Mouse (Mus musculus) stomach, embryonic 15.5 days (tissue): ENCODE measurements around the gene Btbd2. TPM values are rescaled to one million over a fixed set of nuclear protein-coding genes. Genes with fewer than 3 reads are reported as not detected.
A peak's percentile ranks its signal among the peaks of the same experiment; 100 is the strongest.

Source experiments
- ATAC-seq: fragments of 200-750 bp; cut with Nextera tagmentation; 2 replicates; pipeline ENCODE4 v1.8.0; 2017; ENCODE audit warnings: low read depth, moderate number of reproducible peaks, moderate TSS enrichment; ENCODE audit not compliant: insufficient read depth, low FRiP score
- H3K27ac ChIP-seq: fragments of 300-500 bp; sonication (generic); 2 replicates; pipeline ENCODE4 v1.5.1; 2015; ENCODE audit warnings: mild to moderate bottlenecking, inconsistent platforms
- H3K27me3 ChIP-seq: fragments of 300-500 bp; sonication (generic); replicated peaks from 2 replicates; pipeline ENCODE4 v1.6.1; 2015; ENCODE audit warnings: inconsistent platforms
- H3K36me3 ChIP-seq: fragments of 300-500 bp; sonication (generic); 2 replicates; pipeline ENCODE4 v1.6.1; 2015; ENCODE audit warnings: inconsistent platforms
- H3K4me1 ChIP-seq: fragments of 300-500 bp; sonication (generic); 2 replicates; pipeline ENCODE4 v1.6.1; 2015; ENCODE audit warnings: inconsistent platforms
- H3K4me2 ChIP-seq: fragments of 300-500 bp; sonication (generic); 2 replicates; pipeline ENCODE4 v1.6.1; 2015; ENCODE audit warnings: mild to moderate bottlenecking, inconsistent platforms
- H3K4me3 ChIP-seq: fragments of 300-500 bp; sonication (generic); replicated peaks from 2 replicates; pipeline ENCODE4 v1.5.1; 2015; ENCODE audit warnings: inconsistent platforms
- H3K9ac ChIP-seq: fragments of 300-500 bp; sonication (generic); 2 replicates; pipeline ENCODE4 v1.6.1; 2015; ENCODE audit warnings: inconsistent platforms
- H3K9me3 ChIP-seq: fragments of 300-500 bp; sonication (generic); 2 replicates; pipeline ENCODE4 v1.6.1; 2016; ENCODE audit warnings: inconsistent platforms
- WGBS: fragments of 180-500 bp; shearing (Covaris S2); methylation state at CpG from one replicate; pipeline ENCODE4 v1.1.7; 2015; 5-methylcytosine and 5-hydroxymethylcytosine counted together
- polyA plus RNA-seq: library from polyadenylated mRNA; unstranded; fragments of >200 nt; fragmentation: Nextera tagmentation; extraction: Ambion mirVana; gene quantifications from 2 replicates; pipeline ENCODE4 v1.2.1, GENCODE M21; 2015

Btbd2 gene
- polyA plus RNA-seq, 1 experiment from 2014 or later, result 72.2 TPM

GRCm38 (mm10) chr10:80697393-80697787 lies 40.5 kb upstream of the Btbd2 start:
- Histone ChIP-seq H3K36me3 (no peaks in the 10 kb centered on the region; the same call in 1 of the 2 replicates), H3K4me2 (no peak overlapping the region), H3K4me3 (no peak overlapping the region), H3K9ac (no peak overlapping the region), H3K4me1 (peaks cover 30% of the 10 kb centered on the region), H3K27ac (no peak overlapping the region), H3K27me3 (no peaks in the 10 kb centered on the region), H3K9me3 (no peaks in the 10 kb centered on the region)
- ATAC-seq, result no peak
- 91% methylated on average over 8 of the region's 8 CpGs for WGBS

- Histone ChIP-seq H3K4me2 (no peak overlapping the region), H3K36me3 (no peaks in the 10 kb centered on the region; the same call in 1 of the 2 replicates), H3K27ac (peak overlapping the region; percentile 55), H3K27me3 (no peaks in the 10 kb centered on the region), H3K9ac (no peak overlapping the region), H3K4me1 (peaks cover 30% of the 10 kb centered on the region), H3K4me3 (no peak overlapping the region), H3K9me3 (no peaks in the 10 kb centered on the region)
- 55% methylated on average over 12 of the region's 12 CpGs for WGBS
- no peak for ATAC-seq
Measured at GRCm38 (mm10) chr10:80696502-80697392, 39.9 kb upstream of the Btbd2 start.

GRCm38 (mm10) chr10:80695801-80696501 lies 39.1 kb upstream of the Btbd2 start:
- Histone ChIP-seq H3K4me1 (peaks cover 26% of the 10 kb centered on the region), H3K4me3 (no peak overlapping the region), H3K36me3 (peaks cover 2% of the 10 kb centered on the region; the same call in 1 of the 2 replicates), H3K9me3 (no peaks in the 10 kb centered on the region), H3K9ac (no peak overlapping the region), H3K4me2 (no peak overlapping the region), H3K27me3 (no peaks in the 10 kb centered on the region), H3K27ac (peak overlapping the region; percentile 55)
- WGBS, result 49% methylated on average over 10 of the region's 10 CpGs
- ATAC-seq, result no peak

GRCm38 (mm10) chr10:80695186-80695585 lies 38.3 kb upstream of the Btbd2 start:
- 0 out of 2 replicates have a peak, but pooled peaks have one; percentile 2 for ATAC-seq
- peak overlapping the region; percentile 55 for H3K27ac ChIP-seq

GRCm38 (mm10) chr10:80694159-80694938 lies 37.5 kb upstream of the Btbd2 start:
- Histone ChIP-seq H3K27me3 (no peaks in the 10 kb centered on the region), H3K4me3 (no peak overlapping the region), H3K36me3 (peaks cover 11% of the 10 kb centered on the region), H3K9ac (no peak overlapping the region), H3K9me3 (no peaks in the 10 kb centered on the region), H3K27ac (0 out of 2 replicates have a peak overlapping the region, but pooled peaks have one; percentile 9), H3K4me1 (peaks cover 15% of the 10 kb centered on the region; the same call in 1 of the 2 replicates), H3K4me2 (no peak overlapping the region)
- 87% methylated on average over 13 of the region's 13 CpGs for WGBS
- ATAC-seq, result no peak

More at GRCm38 (mm10) chr10:80695186-80695585, 38.3 kb upstream of the Btbd2 start:
- H3K9ac ChIP-seq, result no peak overlapping the region
- H3K9me3 ChIP-seq, result no peaks in the 10 kb centered on the region
- peaks cover 19% of the 10 kb centered on the region for H3K4me1 ChIP-seq
- H3K4me2 ChIP-seq, result no peak overlapping the region
- no peak overlapping the region for H3K4me3 ChIP-seq
- H3K27me3 ChIP-seq, result no peaks in the 10 kb centered on the region
- WGBS, result 55% methylated on average over 2 of the region's 2 CpGs
- peaks cover 5% of the 10 kb centered on the region; the same call in 1 of the 2 replicates for H3K36me3 ChIP-seq

GRCm38 (mm10) chr10:80693401-80694045 lies 36.7 kb upstream of the Btbd2 start:
- ATAC-seq, result no peak
- Histone ChIP-seq H3K9ac (no peak overlapping the region), H3K27me3 (no peaks in the 10 kb centered on the region), H3K4me3 (no peak overlapping the region), H3K4me2 (no peak overlapping the region), H3K36me3 (peaks cover 14% of the 10 kb centered on the region), H3K9me3 (no peaks in the 10 kb centered on the region), H3K4me1 (peaks cover 15% of the 10 kb centered on the region; the same call in 1 of the 2 replicates), H3K27ac (0 out of 2 replicates have a peak overlapping the region, but pooled peaks have one; percentile 13)
- 88% methylated on average over 12 of the region's 12 CpGs for WGBS

- Histone ChIP-seq H3K4me1 (peaks cover 9% of the 10 kb centered on the region; the same call in 1 of the 2 replicates), H3K9ac (no peak overlapping the region), H3K27ac (0 out of 2 replicates have a peak overlapping the region, but pooled peaks have one; percentile 18), H3K4me2 (no peak overlapping the region), H3K9me3 (no peaks in the 10 kb centered on the region), H3K36me3 (peaks cover 14% of the 10 kb centered on the region), H3K4me3 (no peak overlapping the region), H3K27me3 (no peaks in the 10 kb centered on the region)
- no peak for ATAC-seq
- WGBS, result 74% methylated on average over 14 of the region's 14 CpGs
Measured at GRCm38 (mm10) chr10:80692249-80693165, 35.6 kb upstream of the Btbd2 start.

- Histone ChIP-seq H3K4me1 (no peaks in the 10 kb centered on the region), H3K27ac (no peak overlapping the region), H3K4me2 (no peak overlapping the region), H3K9ac (no peak overlapping the region), H3K9me3 (no peaks in the 10 kb centered on the region), H3K4me3 (no peak overlapping the region), H3K27me3 (no peaks in the 10 kb centered on the region), H3K36me3 (peaks cover 43% of the 10 kb centered on the region)
- WGBS, result 35% methylated on average over 5 of the region's 5 CpGs
- peak; percentile 60; the same call in 1 of the 2 replicates for ATAC-seq
Measured at GRCm38 (mm10) chr10:80687850-80688249, 31.0 kb upstream of the Btbd2 start.

- H3K27ac ChIP-seq, result no peak overlapping the region
- 88% methylated on average over 3 of the region's 3 CpGs for WGBS
- H3K4me1 ChIP-seq, result no peaks in the 10 kb centered on the region
- H3K4me2 ChIP-seq, result no peak overlapping the region
- no peak overlapping the region for H3K4me3 ChIP-seq
- no peak overlapping the region for H3K9ac ChIP-seq
- H3K27me3 ChIP-seq, result no peaks in the 10 kb centered on the region
- H3K9me3 ChIP-seq, result no peaks in the 10 kb centered on the region
- H3K36me3 ChIP-seq, result peaks cover 43% of the 10 kb centered on the region
- ATAC-seq, result no peak
Measured at GRCm38 (mm10) chr10:80686617-80687016, 29.7 kb upstream of the Btbd2 start.

- no peak overlapping the region for H3K4me2 ChIP-seq
- no peaks in the 10 kb centered on the region for H3K4me1 ChIP-seq
- no peak overlapping the region for H3K27ac ChIP-seq
- WGBS, result 81% methylated on average over 4 of the region's 4 CpGs
- ATAC-seq, result no peak; the same call in 1 of the 2 replicates
- no peak overlapping the region for H3K4me3 ChIP-seq
- H3K9me3 ChIP-seq, result no peaks in the 10 kb centered on the region
- H3K9ac ChIP-seq, result no peak overlapping the region
- H3K27me3 ChIP-seq, result no peaks in the 10 kb centered on the region
- peaks cover 38% of the 10 kb centered on the region for H3K36me3 ChIP-seq
Measured at GRCm38 (mm10) chr10:80684984-80685383, 28.1 kb upstream of the Btbd2 start.
